Mouse (Mus musculus) adrenal gland, postnatal 25 days (tissue): ENCODE measurements at regions not wholly inside any gene's neighbourhood (a gene's known extent, or its start where the extent isn't known, plus 50 kb on each side); places are given as distances from the start of the nearest gene placed in this dataset.

Source experiments
- DNase-seq: peaks from one replicate; pipeline ENCODE4 v3.0.0; 2021; ENCODE audit warnings: mixed read lengths

DNA sequence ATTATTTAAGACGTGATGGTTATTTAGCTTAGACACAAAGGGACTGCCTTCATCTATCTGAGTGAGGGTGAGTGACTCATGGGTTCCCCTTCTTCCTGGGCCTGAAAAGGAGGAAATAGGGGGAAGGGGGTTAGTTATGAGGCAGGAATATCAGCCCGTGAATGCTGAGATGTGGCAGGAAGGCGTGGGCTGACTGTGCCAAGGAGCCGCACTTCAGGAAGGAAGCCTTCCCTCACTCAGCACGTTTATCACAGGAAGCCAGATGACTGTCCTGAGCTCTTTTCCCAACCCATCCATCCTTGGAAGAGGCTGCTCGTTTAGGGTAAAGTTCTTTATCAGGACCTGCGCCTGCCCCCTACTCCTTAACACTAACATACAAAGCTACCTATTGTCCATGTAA lies 403.5 kb downstream of the Plk2 start:
- DNase-seq, result no peak

- no peak for DNase-seq
Observed at GRCm38 (mm10) chr13:110802841-110803240, 408.0 kb downstream of the Plk2 start.

DNA sequence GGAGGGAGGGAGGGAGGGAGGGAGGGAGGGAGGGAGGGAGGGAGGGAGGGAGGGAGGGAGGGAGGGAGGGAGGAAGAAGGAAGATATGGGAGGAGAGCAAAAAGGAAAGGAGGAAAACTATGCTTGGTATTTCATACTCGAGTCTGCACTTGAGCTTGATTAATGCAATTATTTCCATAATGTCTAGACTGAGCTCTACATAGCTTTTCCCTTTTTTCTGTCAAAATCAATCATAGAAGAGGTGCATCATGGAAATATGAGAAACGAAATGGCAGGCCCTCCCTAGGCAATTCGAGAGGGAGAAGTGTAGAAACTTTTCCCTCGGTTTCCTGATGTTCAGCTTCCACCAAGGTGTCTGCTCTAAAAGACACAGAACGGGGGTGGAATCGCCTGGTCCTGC lies 417.6 kb downstream of the Plk2 start:
- no peak for DNase-seq

GRCm38 (mm10) chr13:110814066-110814465 lies 419.2 kb downstream of the Plk2 start:
- no peak for DNase-seq

DNA sequence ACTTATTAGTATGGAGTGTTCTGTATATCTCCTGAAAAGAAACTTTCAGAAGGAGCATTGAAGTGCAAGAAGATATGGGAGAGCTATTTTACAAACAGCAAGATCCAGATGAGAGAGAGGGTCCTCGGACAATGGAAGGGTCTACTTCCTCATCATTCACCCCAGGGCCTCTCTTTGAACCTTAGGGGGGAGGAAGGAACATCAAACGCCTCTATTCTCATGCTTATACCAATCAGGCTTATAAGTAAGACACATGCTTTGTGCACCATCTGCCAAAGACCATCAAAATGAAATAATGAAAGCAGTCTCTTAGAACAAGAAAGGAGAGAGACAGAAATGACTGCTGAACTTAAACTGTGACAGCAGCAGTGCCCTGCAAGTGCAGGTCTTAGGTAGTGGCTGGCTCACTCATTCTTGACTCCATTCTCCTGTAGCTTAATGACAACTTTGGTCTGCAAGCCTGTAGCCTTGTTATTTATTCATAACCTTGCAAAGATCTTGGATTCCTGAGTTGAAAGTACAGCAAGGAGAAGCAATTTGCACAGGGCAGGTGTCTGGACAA lies 424.5 kb downstream of the Plk2 start:
- DNase-seq, result no peak

GRCm38 (mm10) chr13:110824878-110825277 lies 429.9 kb upstream of the Actbl2 start:
- DNase-seq, result no peak

- DNase-seq, result no peak
Observed at GRCm38 (mm10) chr13:110832442-110832841, 422.4 kb upstream of the Actbl2 start.

- no peak for DNase-seq
Observed at GRCm38 (mm10) chr13:110836936-110837335, 417.9 kb upstream of the Actbl2 start.

- DNase-seq, result no peak
Observed at GRCm38 (mm10) chr13:110841949-110842348, 412.9 kb upstream of the Actbl2 start.

GRCm38 (mm10) chr13:110845695-110846094 lies 409.1 kb upstream of the Actbl2 start:
- DNase-seq, result no peak

DNA sequence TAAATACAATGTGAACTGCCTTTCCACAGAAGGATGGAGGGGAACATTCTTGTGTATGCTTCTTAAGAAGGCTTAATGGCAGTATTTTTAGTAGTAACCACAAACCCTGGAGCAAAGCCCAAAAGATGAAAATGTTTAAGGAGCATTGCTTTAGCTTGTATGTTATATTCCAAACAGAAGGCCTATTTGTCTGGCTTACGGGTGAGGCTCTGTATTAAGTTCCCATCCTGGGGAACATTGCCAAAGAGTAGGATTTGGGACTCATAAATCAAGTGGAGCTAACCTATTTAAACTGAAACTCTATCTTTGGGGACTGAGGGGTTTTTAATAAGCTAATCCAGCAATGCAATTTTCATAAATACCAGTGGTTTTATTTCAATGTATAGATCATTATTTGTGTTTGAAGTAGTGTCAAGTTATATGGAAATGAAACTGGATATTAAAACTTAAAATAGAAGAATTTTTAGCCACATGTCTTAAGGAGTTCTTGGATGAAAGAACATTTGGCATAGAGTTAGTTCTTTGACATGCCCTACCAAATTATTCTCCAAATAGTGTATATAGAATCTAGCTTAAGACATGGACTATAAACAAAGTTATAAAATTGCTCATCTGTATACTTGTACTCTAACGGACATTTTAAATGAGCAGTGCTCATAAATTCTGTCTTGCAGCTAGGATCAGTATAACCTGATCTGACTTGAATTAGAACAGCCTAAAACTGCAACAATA lies 401.7 kb upstream of the Actbl2 start:
- no peak for DNase-seq

- no peak for DNase-seq
Observed at GRCm38 (mm10) chr13:110854213-110854612, 400.6 kb upstream of the Actbl2 start.

GRCm38 (mm10) chr13:110865902-110866512 lies 388.8 kb upstream of the Actbl2 start:
- DNase-seq, result no peak

DNA sequence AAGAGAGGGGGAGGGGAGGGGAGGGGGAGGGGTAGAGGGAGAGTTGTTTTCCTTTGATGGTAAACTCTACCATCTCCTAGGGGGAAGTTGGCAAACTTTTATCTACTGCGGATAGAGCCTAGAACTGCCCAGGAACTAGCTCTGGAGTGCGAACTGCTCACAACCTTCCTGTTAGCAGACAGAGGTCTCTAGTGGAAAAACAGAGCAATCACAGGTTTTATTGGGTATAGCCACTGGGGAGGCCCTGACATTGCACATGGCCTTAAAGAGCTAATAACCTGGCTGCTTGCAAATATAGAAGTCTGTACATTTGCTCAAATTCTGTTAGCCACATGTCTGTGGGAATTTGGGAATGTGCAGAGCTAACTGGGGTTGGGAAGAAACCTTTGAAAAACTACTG lies 388.1 kb upstream of the Actbl2 start:
- no peak for DNase-seq

- no peak for DNase-seq
Observed at GRCm38 (mm10) chr13:110871125-110871775, 383.6 kb upstream of the Actbl2 start.

GRCm38 (mm10) chr13:110871776-110872135 lies 383.1 kb upstream of the Actbl2 start:
- no peak for DNase-seq

DNA sequence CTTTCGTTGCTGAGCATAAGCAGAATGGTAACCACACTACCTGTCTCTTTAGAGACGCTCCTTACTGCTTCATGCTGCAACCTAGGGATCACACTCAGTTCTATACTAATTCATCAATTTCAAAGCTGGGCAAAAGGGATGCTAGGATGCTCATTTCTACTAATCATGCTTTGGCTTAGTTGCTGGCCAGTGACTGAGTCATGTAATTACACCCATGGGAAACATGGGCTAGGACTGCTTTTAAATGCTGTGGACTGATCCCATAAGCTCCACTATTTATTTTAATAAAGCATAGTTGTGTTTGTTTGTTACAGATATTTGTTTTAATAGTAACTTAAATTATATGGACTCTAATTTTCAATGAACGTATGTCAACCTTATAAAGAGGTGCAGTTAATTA lies 373.2 kb upstream of the Actbl2 start:
- DNase-seq, result no peak

DNA sequence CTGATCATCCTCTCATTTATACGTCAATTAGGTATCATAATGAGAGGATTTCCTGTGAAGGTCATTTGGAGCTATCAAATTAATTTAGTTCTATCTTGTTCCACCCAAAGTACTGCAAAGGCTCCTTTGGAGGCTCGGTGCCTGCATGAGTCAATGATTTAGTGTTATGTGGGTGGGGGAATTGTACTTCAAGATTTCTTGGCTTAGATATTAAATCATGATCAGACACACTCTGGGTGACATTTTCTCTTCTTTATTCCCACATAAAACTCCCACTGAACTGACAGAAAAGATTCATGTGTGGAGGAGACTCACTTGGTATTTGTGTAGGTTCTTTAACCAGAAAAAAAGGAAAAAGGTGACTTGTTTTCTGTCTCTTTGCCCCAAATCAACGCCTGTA lies 372.6 kb upstream of the Actbl2 start:
- DNase-seq, result no peak

- peak; percentile 6 for DNase-seq
Observed at GRCm38 (mm10) chr13:110882661-110883172, 372.1 kb upstream of the Actbl2 start.

- DNase-seq, result no peak
Observed at GRCm38 (mm10) chr13:110893909-110894308, 360.9 kb upstream of the Actbl2 start.

DNA sequence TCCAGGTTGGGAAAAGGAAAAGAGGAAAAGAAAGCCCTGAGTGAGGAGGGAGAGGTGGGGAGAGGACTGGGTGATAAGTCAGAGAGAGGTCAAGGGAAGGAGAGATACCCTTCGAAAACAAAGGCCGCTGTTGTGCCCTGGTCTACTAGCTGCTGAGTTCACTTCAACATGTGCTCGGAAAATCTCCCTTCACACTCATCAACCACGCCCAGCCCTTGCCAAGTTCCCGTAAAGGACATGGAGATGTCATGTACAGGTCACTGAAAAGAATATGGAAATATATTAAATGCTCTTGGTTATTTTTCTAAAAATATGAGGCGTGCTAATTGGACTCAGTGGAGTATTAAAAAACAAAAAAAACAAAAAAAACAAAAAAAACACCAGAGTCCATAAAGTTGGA lies 359.5 kb upstream of the Actbl2 start:
- no peak for DNase-seq

DNA sequence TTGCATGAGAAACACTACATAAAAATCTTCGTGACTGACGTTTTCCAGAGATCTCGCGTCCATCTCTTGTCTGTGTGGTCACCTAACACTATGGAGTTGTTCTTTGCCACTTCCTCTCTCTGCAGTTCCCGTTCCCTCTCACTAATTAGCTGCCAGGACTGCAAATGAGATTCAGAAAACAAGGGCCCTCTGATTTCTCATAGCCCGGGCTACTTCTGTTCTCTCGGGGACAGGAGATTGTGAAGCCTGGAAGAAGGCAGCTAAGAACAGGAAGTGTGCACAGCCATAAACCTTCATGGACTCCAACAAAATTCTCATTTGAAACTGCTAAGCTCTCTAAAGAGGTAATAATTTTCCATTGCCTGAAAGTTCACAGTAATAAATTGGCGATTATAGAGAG lies 358.9 kb upstream of the Actbl2 start:
- no peak for DNase-seq

- DNase-seq, result no peak
Observed at GRCm38 (mm10) chr13:110897621-110898020, 357.2 kb upstream of the Actbl2 start.
